Mouse (Mus musculus): Measurements from ENCODE around the gene Srarp.

Gene Srarp

GRCm38 (mm10) chr4:141435974-141436373 is at the start of gene Srarp:
Srarp (minus strand) TSS chr4:141436105.
- DNase-seq = no peak

GRCm38 (mm10) chr4:141484071-141484470 is 48.2 kb upstream of the Srarp start:
- no peak for DNase-seq

- DNase-seq = no peak
Observed at GRCm38 (mm10) chr4:141479411-141479810, 43.5 kb upstream of the Srarp start.

GRCm38 (mm10) chr4:141478794-141479193 is 42.9 kb upstream of the Srarp start:
- no peak for DNase-seq

GRCm38 (mm10) chr4:141478225-141478624 is 42.3 kb upstream of the Srarp start:
- no peak for DNase-seq

- DNase-seq = peak; percentile 52 to 60
Observed at GRCm38 (mm10) chr4:141477681-141478102, 41.8 kb upstream of the Srarp start.

- DNase-seq = no peak
Observed at GRCm38 (mm10) chr4:141474431-141474830, 38.5 kb upstream of the Srarp start.

GRCm38 (mm10) chr4:141472641-141473321 is 36.9 kb upstream of the Srarp start:
- no peak for DNase-seq

- no peak for DNase-seq
Observed at GRCm38 (mm10) chr4:141471491-141471890, 35.6 kb upstream of the Srarp start.

- DNase-seq = no peak
Observed at GRCm38 (mm10) chr4:141469343-141469742, 33.4 kb upstream of the Srarp start.

GRCm38 (mm10) chr4:141468576-141468975 is 32.7 kb upstream of the Srarp start:
- no peak for DNase-seq

- DNase-seq = no peak
Observed at GRCm38 (mm10) chr4:141467581-141467927, 31.6 kb upstream of the Srarp start.

- DNase-seq = no peak
Observed at GRCm38 (mm10) chr4:141466844-141467580, 31.1 kb upstream of the Srarp start.

GRCm38 (mm10) chr4:141466289-141466795 is 30.4 kb upstream of the Srarp start:
- no peak for DNase-seq

- no peak for DNase-seq
Observed at GRCm38 (mm10) chr4:141465512-141466288, 29.8 kb upstream of the Srarp start.

GRCm38 (mm10) chr4:141464722-141465121 is 28.8 kb upstream of the Srarp start:
- no peak for DNase-seq

GRCm38 (mm10) chr4:141463472-141463871 is 27.6 kb upstream of the Srarp start:
- DNase-seq = no peak

- no peak for DNase-seq
Observed at GRCm38 (mm10) chr4:141461576-141461975, 25.7 kb upstream of the Srarp start.

GRCm38 (mm10) chr4:141461088-141461487 is 25.2 kb upstream of the Srarp start:
- no peak for DNase-seq

- DNase-seq = no peak
Observed at GRCm38 (mm10) chr4:141460481-141460880, 24.6 kb upstream of the Srarp start.

- no peak for DNase-seq
Observed at GRCm38 (mm10) chr4:141459766-141460165, 23.9 kb upstream of the Srarp start.

GRCm38 (mm10) chr4:141458888-141459287 is 23.0 kb upstream of the Srarp start:
- no peak for DNase-seq

- DNase-seq = no peak
Observed at GRCm38 (mm10) chr4:141458236-141458635, 22.3 kb upstream of the Srarp start.
